Mouse (Mus musculus) heart, embryonic 14.5 days (tissue): ENCODE measurements around the gene Lgr6. TPM values are rescaled to one million over a fixed set of nuclear protein-coding genes. Genes with fewer than 3 reads are reported as not detected.

Experiments
- ATAC-seq: fragments of 200-750 bp; cut with Nextera tagmentation; 2 replicates; pipeline ENCODE4 v1.8.0; 2017; ENCODE audit warnings: low read depth, moderate TSS enrichment; ENCODE audit not compliant: insufficient number of reproducible peaks, insufficient read depth, low FRiP score
- H3K27ac ChIP-seq, 2 experiments: fragments of 200-500 bp in 1 of 2; fragments of 300-500 bp in 1 of 2; sonication (generic) in 1 of 2; replicated peaks in 1 of 2; 2 replicates each; pipeline ENCODE4 v1.5.1; 2012 to 2014; ENCODE audit warnings: low read depth in 2 of 2, low read length in 2 of 2, control low read depth in 1 of 2, mild to moderate bottlenecking in 1 of 2, mixed read lengths in 1 of 2; ENCODE audit not compliant: control insufficient read depth in 1 of 2, insufficient read depth in 1 of 2
- H3K27me3 ChIP-seq: fragments of 300-500 bp; sonication (generic); 2 replicates; pipeline ENCODE4 v1.6.1; 2014; ENCODE audit warnings: mild to moderate bottlenecking, low read length, control low read depth; ENCODE audit not compliant: control insufficient read depth, insufficient read depth
- H3K36me3 ChIP-seq: fragments of 300-500 bp; sonication (generic); 2 replicates; pipeline ENCODE4 v1.6.1; 2014; ENCODE audit warnings: mild to moderate bottlenecking, control low read depth, low read length, mixed read lengths; ENCODE audit not compliant: control insufficient read depth, insufficient read depth
- H3K4me1 ChIP-seq, 2 experiments: fragments of 200-500 bp in 1 of 2; fragments of 300-500 bp in 1 of 2; sonication (generic) in 1 of 2; 2 replicates each; pipeline ENCODE4 v1.6.1; 2012 to 2014; ENCODE audit warnings: low read length in 2 of 2, control low read depth in 1 of 2, mixed read lengths in 1 of 2; ENCODE audit not compliant: control insufficient read depth in 2 of 2, insufficient read depth in 2 of 2
- H3K4me2 ChIP-seq: fragments of 300-500 bp; sonication (generic); 2 replicates; pipeline ENCODE4 v1.6.1; 2014; ENCODE audit warnings: mild to moderate bottlenecking, low read length
- H3K4me3 ChIP-seq, 2 experiments: fragments of 200-500 bp in 1 of 2; fragments of 300-500 bp in 1 of 2; sonication (generic) in 1 of 2; 2 replicates each; pipeline ENCODE4 v1.5.1; 2012 to 2014; ENCODE audit warnings: low read length in 2 of 2, mild to moderate bottlenecking in 2 of 2, control low read depth in 1 of 2, low read depth in 1 of 2, moderate library complexity in 1 of 2; ENCODE audit not compliant: control insufficient read depth in 1 of 2, insufficient read depth in 1 of 2
- H3K9ac ChIP-seq: fragments of 300-500 bp; sonication (generic); 2 replicates; pipeline ENCODE4 v1.6.1; 2014; ENCODE audit warnings: mild to moderate bottlenecking, low read length
- H3K9me3 ChIP-seq: fragments of 300-500 bp; sonication (generic); 2 replicates; pipeline ENCODE4 v1.6.1; 2016; ENCODE audit warnings: low read length, control low read depth; ENCODE audit not compliant: control insufficient read depth
- WGBS: fragments of 180-500 bp; shearing (Covaris S2); extraction: QIAGEN DNeasy Blood & Tissue Kit; methylation state at CpG from one replicate; pipeline ENCODE4 v1.1.7; 2014; 5-methylcytosine and 5-hydroxymethylcytosine counted together
- polyA plus RNA-seq: library from polyadenylated mRNA; unstranded; fragments of >200 nt; fragmentation: Nextera tagmentation; extraction: Ambion mirVana; gene quantifications from 2 replicates; pipeline ENCODE4 v1.2.1, GENCODE M21; 2014

The Lgr6 gene
- polyA plus RNA-seq, 1 experiment from 2014 or later, result 2.5 TPM

DNA sequence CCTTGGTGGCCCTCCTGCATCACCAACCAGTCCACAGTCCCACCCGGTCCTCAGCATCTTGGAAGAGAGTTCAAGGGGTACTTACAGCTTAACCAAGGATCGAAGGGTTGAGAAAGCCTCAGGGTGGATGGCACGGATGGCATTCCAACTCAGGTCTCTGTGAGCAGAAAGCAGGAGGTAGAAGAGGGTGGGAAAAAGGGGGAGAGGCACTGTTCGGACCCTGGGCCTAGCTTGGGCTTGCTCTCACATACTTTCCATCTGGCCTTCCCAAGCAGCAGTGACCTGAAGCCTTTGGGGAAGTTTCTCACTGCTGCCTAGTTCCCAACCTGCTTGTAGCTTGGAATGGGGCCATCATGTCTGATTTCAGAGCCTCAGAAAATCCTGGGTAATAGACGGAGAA, 107.5 kb downstream of the Lgr6 start:
- Histone ChIP-seq H3K27ac (no peak overlapping the region), H3K9me3 (no peaks in the 10 kb centered on the region), H3K36me3 (no peaks in the 10 kb centered on the region), H3K4me1 (no peaks in the 10 kb centered on the region), H3K4me3 (no peak overlapping the region), H3K9ac (no peak overlapping the region), H3K4me2 (no peak overlapping the region), H3K27me3 (no peaks in the 10 kb centered on the region; the same call in 1 of the 2 replicates)
- 77% methylated on average over 5 of the region's 5 CpGs for WGBS
- ATAC-seq, result no peak

DNA sequence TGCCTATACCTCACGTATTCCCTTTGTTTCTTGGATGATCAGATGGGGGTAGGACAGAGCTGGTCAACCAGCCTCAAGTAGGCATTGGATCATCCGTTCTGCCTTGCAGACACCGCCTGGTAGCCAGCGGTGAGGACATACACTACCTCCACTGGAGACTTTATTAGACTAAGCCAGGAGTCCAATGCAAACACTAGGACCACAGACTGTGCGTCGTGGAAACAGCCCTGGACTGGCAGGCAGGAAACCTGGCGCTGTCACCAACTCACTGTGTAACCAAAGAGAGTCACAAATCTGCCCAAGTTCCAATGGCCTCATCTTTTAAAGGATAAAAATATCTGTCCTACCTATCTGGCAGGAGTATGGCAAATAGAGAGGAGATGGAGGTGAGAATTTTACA, 108.6 kb downstream of the Lgr6 start:
- Histone ChIP-seq H3K9ac (no peak overlapping the region), H3K4me1 (peaks cover 3 to 4% of the 10 kb centered on the region in 2 experiments; a peak in 3 of 4 replicates), H3K27me3 (no peaks in the 10 kb centered on the region; the same call in 1 of the 2 replicates), H3K9me3 (no peaks in the 10 kb centered on the region), H3K36me3 (no peaks in the 10 kb centered on the region), H3K27ac (no peak overlapping the region), H3K4me3 (no peak overlapping the region), H3K4me2 (no peak overlapping the region)
- WGBS, result 89% methylated on average over 7 of the region's 7 CpGs
- no peak for ATAC-seq

DNA sequence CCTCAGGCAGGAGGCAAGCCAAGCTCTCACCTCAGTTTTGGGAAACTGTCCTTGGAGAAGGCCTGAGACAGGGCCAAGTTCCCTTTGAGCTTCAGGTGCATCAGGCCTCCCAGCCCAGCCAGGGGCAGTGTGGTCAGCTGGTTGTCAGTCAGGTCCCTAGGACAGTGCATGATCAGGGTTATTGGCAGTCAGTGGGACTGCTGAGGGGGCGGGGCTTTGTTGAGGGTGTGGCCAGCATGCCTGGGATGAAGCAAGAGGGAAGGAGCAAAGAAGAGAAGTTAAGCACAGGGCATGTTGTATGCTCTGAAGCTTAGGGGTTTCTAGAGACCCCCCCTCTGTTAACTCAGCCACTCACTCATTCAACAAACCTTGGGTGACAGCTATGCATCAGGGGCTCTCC, 109.1 kb downstream of the Lgr6 start:
- no peak overlapping the region for H3K4me3 ChIP-seq
- no peak for ATAC-seq
- H3K9me3 ChIP-seq, result no peaks in the 10 kb centered on the region
- peaks cover 5% of the 10 kb centered on the region; the same call in 1 of the 2 replicates for H3K27me3 ChIP-seq
- no peak overlapping the region for H3K4me2 ChIP-seq
- 21% methylated on average over 1 of the region's 1 CpGs for WGBS
- H3K36me3 ChIP-seq, result no peaks in the 10 kb centered on the region
- H3K4me1 ChIP-seq, result peaks cover 3 to 4% of the 10 kb centered on the region in 2 experiments; a peak in 3 of 4 replicates
- no peak overlapping the region for H3K9ac ChIP-seq
- no peak overlapping the region for H3K27ac ChIP-seq

DNA sequence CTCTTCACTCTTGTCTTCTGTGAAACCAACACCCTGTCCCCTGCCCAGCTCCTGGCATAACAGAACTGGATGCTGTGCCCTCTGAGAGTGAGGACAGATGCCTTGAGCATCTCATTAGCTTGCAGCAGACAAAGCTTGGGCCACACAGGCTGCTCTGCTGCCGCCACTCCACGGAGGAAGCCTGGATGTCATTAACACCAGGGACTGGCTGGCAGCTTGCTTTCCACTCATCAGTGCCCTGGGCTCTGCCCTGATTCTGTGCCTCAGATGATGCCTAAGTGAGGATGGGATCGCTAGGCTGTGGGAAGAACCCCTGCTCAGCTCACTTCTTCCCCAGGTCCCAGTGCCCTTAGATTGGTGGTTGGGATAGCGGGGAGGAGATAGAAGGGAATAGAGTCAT, 109.6 kb downstream of the Lgr6 start:
- no peak for ATAC-seq
- peaks cover 8% of the 10 kb centered on the region; the same call in 1 of the 2 replicates for H3K27me3 ChIP-seq
- H3K9ac ChIP-seq, result no peak overlapping the region; the same call in 1 of the 2 replicates

DNA sequence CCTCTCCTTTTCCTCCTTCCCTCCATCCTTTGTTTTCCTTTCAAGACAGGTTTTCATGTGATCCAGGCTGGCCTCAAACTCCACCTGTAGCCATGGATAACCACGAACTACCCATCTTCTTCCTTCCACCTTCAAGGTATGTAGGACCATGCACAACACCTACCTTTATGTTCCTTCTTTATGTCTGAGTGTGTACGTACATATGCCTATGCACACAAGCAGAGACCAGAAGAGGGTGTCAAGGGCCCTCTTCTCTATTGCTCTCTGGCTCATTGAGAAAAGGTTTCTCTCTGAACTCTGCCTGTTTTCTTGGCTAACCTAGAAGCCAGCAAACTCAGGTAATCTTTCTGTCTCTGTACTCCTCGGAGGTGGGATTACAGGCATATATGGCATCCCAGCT, 110.3 kb downstream of the Lgr6 start:
- Histone ChIP-seq H3K4me2 (no peak overlapping the region), H3K27ac (no peak overlapping the region), H3K36me3 (no peaks in the 10 kb centered on the region), H3K4me3 (no peak overlapping the region), H3K27me3 (peaks cover 15% of the 10 kb centered on the region), H3K9me3 (no peaks in the 10 kb centered on the region), H3K9ac (no peak overlapping the region), H3K4me1 (peaks cover 3 to 4% of the 10 kb centered on the region in 2 experiments; a peak in 3 of 4 replicates)
- no peak for ATAC-seq
- WGBS, result 77% methylated on average over 3 of the region's 3 CpGs

More for the DNA sequence above, 109.6 kb downstream of the Lgr6 start:
- Histone ChIP-seq H3K4me3 (no peak overlapping the region), H3K4me1 (peaks cover 3 to 4% of the 10 kb centered on the region in 2 experiments; a peak in 3 of 4 replicates), H3K27ac (no peak overlapping the region), H3K36me3 (no peaks in the 10 kb centered on the region), H3K9me3 (no peaks in the 10 kb centered on the region), H3K4me2 (no peak overlapping the region)
- WGBS, result 66% methylated on average over 4 of the region's 4 CpGs

DNA sequence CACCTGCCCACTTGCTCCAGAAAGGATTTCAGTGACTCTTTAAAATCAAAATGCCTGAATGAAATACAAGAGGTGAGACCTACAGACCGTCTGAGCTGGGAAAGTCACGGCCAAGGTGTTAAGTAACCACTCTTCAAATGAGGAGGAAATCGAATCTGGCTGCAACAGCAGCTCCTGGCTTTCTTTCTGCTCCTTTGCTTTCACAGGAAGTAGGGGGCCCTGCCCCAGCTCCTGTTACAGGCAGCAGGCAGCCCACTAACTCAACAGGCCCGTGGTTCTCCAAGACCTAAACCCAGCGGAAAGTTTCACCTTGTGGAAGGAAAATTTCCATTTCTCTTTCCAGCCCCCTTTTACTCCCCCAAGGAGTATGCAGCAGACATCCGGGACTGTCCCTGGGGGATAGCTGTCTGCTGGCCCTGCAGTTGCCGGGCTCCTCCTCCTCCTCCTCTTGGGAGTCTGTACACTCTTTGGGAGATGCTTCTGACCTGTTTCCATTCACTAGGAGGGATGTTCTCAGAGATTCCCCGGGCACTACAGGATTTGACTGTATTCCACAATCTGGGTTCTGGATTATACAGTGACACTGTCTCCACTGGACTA, 112.9 kb downstream of the Lgr6 start:
- no peak overlapping the region for H3K27ac ChIP-seq
- H3K36me3 ChIP-seq, result no peaks in the 10 kb centered on the region
- 0 out of 2 replicates have a peak overlapping the region, but pooled peaks have one; percentile 11 for H3K9ac ChIP-seq
- no peaks in the 10 kb centered on the region for H3K9me3 ChIP-seq
- H3K4me3 ChIP-seq, result no peak overlapping the region
- peaks cover 18% of the 10 kb centered on the region for H3K27me3 ChIP-seq
- H3K4me2 ChIP-seq, result no peak overlapping the region
- WGBS, result 29% methylated on average over 8 of the region's 8 CpGs
- H3K4me1 ChIP-seq, result peaks cover 8 to 12% of the 10 kb centered on the region in 2 experiments; a peak in 3 of 4 replicates
- ATAC-seq, result no peak

DNA sequence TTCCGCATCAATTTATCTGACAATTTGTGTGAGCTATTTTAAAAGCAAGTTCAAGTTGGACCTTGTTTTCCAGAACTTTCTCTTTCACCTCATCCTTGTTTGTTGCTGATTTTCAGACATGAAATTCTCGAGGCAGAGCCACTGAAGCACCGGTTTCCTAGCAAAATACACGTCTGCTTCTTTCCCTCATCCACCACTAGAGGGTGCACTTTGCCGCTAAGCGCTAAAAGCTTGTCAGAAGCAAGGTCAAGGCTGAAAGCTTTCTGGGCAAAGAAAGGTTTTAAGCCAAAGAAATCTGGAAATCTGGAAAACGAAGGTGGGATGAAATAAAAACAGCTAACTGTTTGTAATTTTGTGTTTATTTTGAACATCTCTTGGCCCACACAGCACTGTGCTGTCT, 115.7 kb downstream of the Lgr6 start:
- no peaks in the 10 kb centered on the region for H3K9me3 ChIP-seq
- H3K9ac ChIP-seq, result no peak overlapping the region
- WGBS, result 8% methylated on average over 7 of the region's 7 CpGs
- H3K27ac ChIP-seq, result no peak overlapping the region
- H3K4me1 ChIP-seq, result peaks cover 8 to 13% of the 10 kb centered on the region in 2 experiments; a peak in 3 of 4 replicates
- H3K4me3 ChIP-seq, result no peak overlapping the region
- no peak for ATAC-seq
- no peak overlapping the region for H3K4me2 ChIP-seq
- peaks cover 18% of the 10 kb centered on the region for H3K27me3 ChIP-seq
- no peaks in the 10 kb centered on the region for H3K36me3 ChIP-seq

DNA sequence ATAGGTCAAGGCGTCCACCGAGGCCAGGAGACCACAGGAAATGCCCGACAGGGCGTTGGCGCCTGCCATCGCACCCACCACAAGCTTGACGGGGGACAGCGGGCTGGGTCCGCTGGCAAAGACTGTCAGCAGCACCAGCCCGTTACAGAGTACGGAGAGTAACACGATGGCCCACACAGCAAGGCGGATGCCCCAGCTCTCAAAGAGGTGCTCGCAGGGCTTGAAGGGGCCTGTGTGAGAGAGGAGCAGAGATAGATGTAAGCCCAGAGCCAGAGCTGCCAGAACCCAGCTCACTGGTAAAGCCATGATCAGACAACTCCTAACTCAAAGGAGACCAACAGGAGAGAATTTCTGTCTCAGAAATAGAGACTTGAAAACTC, 117.1 kb downstream of the Lgr6 start:
- Histone ChIP-seq H3K9ac (peak overlapping the region; percentile 62), H3K27ac (no peak overlapping the region), H3K36me3 (no peaks in the 10 kb centered on the region), H3K27me3 (peaks cover 18% of the 10 kb centered on the region), H3K4me3 (peak overlapping the region; percentile 42 to 48), H3K4me2 (peak overlapping the region; percentile 82), H3K9me3 (no peaks in the 10 kb centered on the region), H3K4me1 (peaks cover 8 to 13% of the 10 kb centered on the region in 2 experiments; a peak in 3 of 4 replicates)
- 7% methylated on average over 14 of the region's 14 CpGs for WGBS
- no peak for ATAC-seq
